Mouse (Mus musculus): Measurements from ENCODE around the gene Bhmt2.

Gene Bhmt2

GRCm38 (mm10) chr13:93674131-93674561 lies at the start of gene Bhmt2, which contains the start of gene Dmgdh:
Gene Bhmt2, minus strand, starts transcription at chr13:93674302.
Gene Dmgdh, plus strand, starts transcription at chr13:93674433.
- no peak for DNase-seq (ENCODE audit: low read depth, low spot score)

DNA sequence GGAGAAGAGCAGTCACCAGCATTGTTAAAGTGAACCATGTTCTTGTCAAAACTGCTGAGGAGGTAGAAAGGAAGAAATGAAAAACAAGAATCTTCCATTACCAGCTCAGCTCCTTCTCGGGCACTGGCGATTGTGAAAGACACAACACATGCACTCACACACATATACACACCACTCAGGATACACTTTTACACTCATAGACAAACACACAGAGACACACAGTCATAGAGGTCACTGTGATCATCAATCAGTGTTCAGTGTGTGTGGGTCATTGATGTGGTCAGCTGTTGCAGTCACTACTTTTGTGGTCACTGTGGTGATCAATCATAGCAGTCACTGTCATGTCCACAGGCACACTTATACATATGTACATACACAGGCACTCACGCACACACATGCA lies 49.4 kb upstream of the Bhmt2 start:
- no peak for DNase-seq (ENCODE audit: low read depth, low spot score)

GRCm38 (mm10) chr13:93721916-93722315 lies 47.8 kb upstream of the Bhmt2 start:
- no peak for DNase-seq (ENCODE audit: low read depth, low spot score)

- DNase-seq (ENCODE audit: low read depth, low spot score): peak; percentile 33
Observed at GRCm38 (mm10) chr13:93718948-93719347, 44.8 kb upstream of the Bhmt2 start.

DNA sequence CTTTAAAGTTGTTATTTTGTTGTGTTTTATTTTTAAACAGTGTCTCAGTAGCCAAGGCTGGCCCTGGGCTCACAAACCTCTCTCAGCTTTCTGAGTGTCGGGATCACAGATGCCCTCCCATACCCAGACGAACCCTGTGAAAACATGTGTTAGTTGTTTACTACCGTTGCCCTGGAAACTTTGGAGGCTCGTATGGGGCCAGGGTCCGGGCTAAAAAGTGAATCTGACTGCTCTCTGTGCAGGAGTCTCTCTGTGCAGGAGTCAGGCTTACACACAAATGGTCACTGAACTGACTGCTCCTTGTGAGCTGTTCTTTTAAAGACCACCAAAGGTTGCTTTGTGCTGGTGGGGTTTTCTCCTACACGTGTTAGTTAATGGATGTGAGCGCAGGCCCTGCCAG lies 43.0 kb upstream of the Bhmt2 start:
- no peak for DNase-seq (ENCODE audit: low read depth, low spot score)

DNA sequence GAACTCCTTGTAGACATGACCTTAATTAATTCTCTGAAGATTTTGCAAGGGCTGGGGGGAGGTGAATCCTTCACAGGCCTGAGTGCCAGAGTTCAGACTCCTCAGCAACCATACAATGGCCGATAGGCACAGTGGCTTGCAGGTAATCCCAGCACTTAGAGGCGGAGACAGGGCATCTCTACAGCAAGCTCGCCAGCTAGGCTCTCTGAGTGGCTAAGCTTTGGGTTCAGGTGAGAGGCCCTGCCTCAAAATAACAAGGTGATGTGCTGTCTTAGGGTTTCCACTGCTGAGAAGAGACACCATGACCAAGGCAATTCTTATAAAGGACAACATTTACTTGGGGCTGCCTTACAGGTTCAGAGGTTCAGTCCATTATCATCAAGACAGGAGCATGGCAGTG lies 39.7 kb upstream of the Bhmt2 start:
- no peak for DNase-seq (ENCODE audit: low read depth, low spot score)

DNA sequence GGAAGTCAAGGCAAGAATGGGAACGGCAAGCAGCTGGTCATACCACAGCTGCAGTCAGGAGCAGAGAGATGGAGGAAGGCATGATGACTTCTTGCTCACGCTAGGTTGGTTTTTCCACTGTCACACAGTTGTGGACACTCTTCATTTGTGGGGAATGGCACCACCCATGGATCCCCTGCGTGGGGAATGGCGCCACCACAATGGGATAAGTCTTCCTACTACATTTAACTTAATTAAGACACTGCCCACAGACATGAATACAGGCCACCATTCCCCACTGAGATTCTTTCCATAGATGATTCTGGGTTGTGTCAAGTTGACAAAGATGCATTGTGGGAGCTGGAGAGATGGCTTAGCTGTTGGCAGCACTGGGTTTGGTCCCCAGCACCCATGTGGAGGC lies 38.3 kb upstream of the Bhmt2 start:
- DNase-seq (ENCODE audit: low read depth, low spot score): no peak

- no peak for DNase-seq (ENCODE audit: low read depth, low spot score)
Observed at GRCm38 (mm10) chr13:93711226-93711625, 37.1 kb upstream of the Bhmt2 start.

DNA sequence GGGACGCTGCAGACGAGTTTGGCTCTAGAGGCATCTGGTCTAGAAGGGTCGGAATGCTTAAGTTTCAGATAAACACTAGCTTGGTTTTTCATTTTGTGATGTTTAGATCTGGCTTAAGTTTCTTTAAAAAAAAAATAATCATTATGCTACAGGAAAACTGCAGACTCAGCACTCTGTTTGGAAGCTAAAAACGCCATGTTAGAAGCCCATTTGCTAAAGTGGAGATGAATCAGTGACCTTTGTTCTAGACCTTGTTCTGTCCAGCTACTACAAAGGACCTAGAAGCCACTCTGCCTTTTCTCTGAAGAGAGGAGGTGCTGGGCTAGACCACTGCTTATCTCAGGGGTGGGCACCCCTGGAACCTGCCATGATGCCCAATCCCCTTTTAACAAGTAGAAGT lies 36.2 kb upstream of the Bhmt2 start:
- no peak for DNase-seq (ENCODE audit: low read depth, low spot score)

- DNase-seq (ENCODE audit: low read depth, low spot score): no peak
Observed at GRCm38 (mm10) chr13:93707271-93707670, 33.2 kb upstream of the Bhmt2 start.

DNA sequence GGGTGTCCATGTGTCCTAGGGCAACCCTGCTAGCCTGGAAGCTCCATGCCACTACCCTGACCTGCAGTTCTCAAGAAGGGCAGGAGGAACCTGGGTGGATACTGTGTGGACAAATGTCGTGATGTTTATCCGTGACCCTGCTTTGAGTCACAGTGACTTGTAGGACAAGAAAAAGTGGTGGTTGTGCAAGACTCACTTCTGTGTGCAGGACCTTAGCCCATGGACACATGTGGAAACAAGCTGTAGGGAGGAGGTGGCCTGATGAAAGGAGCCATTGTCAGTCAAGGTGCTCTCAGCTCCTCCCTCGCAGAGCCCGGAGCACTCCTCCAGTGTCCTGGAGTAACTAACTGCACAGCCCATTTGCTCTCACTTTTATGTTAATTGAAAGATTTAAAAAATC lies 31.6 kb upstream of the Bhmt2 start:
- DNase-seq (ENCODE audit: low read depth, low spot score): no peak

DNA sequence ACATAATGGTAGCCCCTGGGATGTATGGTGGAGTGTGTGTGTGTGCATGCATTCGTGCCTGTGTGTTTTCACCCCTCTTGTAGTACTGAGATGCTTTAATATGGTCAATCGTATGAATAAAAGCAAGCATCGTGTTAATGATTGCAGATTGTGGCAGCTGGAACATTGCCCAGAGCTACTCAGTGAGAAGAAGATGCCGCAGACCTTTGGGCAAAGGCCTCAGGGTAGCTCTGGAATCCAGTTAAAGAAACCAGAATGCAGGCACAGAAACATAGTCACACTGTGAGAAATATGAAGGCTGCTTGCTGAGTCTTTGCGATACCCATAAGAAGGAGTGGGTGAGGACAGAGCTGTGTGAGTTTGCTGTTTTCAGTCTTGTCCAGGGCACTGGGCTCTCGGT lies 24.8 kb upstream of the Bhmt2 start:
- DNase-seq (ENCODE audit: low read depth, low spot score): no peak

DNA sequence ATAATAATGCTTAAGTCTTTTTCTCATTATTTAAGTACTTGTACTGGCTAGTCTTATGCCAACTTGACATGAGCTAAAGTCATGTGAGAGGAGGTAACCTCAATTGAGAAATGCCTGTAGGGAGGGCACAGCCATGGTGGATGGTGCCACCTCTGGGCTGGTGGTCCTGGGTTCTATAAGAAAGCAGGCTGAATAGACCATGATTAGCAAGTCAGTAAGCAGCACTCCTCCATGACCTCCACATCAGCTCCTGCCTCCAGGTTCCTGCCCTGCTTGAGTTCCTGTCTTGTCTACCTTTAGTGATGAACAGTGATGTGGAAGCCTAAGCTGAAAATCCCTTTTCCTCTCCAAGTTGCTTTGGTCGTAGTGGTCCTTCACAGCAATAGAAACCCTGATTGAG lies 16.7 kb upstream of the Bhmt2 start:
- no peak for DNase-seq (ENCODE audit: low read depth, low spot score)

DNA sequence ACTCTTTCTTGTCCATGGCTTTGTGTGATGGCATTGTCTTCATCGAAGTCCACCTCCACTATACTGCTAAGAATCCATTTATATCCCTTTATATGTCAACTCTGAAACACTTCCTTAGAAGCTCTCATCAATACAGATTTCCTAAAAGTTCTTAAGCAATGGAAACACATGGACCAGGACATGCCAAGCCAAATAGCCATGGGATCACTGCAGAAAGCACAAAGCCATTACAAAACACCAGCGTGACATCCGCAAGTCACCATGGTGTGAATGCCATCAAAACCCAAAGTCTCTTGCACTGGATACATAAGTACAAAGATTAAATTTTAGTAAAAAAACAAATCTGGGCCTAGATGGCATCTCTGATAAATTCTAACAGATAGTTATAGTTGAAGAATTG lies 15.5 kb upstream of the Bhmt2 start:
- no peak for DNase-seq (ENCODE audit: low read depth, low spot score)

DNA sequence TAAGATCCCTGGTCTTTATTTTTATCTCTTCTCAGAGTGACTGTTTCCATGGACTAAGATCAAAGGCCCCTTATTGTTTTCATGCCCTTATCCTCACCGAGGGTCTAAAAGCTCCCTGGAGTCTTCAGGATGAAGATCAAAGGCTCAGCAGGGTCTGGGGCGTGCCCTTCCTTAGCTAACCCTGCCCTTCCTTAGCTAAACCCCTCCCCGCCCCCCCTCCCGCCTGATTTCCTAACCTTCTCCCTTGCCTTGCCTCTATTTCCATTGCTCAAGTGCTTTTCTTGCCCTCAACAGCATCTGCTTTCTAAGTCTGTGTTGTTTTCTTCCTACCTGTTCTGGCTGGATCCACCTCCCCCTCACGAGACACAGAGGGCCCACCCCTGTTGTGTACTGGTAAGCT lies 13.2 kb upstream of the Bhmt2 start:
- no peak for DNase-seq (ENCODE audit: low read depth, low spot score)

DNA sequence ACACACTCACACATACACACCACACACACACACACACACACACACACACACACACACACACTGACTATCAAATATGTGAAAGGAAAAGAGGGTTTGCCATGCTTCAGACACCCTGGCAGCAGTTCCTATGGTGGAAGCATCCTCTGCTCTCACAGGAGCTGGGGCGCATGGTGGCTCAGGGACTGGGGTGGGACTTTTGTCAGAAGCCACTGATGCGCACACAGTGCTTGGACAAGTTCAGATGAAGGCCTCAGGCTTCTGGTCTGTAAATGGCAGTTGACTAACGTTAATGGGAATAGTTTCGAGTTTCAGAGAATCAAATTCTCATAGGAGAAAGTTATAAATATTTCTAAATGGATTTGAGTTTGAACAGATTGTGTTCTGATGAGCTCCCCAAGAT lies 11.1 kb upstream of the Bhmt2 start:
- DNase-seq (ENCODE audit: low read depth, low spot score): no peak

DNA sequence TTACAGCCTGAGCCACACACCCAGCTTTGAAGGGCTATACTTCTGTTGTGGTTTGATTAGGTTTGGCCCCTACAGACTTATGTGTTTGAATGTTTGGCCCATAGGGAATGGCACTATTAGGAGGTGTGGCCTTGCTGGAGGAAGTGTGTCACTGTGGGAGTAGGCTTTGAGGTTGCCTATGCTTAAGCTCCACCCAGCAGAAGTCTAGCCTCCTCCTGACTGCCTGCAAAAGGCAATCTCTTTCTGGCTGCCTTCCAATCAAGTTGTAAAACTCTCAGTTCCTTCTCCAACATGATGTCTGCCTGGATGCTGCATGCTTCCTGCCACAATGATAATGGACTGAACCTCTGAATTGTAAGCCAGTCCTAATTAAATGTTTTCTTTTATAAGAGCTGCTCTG lies 9.2 kb upstream of the Bhmt2 start:
- DNase-seq (ENCODE audit: low read depth, low spot score): no peak

DNA sequence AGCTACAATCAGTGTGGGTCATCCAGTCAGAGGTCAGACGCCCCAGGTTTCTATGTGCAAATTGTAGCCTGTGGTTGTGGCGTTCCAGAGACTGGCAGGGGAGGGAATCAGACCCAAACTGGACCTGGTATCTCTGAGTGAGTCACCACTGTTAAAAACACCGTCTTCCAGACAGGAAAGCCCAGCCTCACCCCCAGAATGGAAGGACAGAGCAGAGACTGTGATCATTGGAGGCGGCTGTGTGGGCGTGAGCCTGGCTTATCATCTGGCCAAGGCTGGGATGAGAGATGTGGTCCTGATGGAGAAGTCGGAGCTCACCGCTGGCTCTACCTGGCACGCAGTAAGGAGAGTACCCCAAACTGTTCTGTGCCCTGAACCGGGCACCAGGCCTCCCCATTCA lies 2.8 kb upstream of the Bhmt2 start:
- no peak for DNase-seq (ENCODE audit: low read depth, low spot score)

DNA sequence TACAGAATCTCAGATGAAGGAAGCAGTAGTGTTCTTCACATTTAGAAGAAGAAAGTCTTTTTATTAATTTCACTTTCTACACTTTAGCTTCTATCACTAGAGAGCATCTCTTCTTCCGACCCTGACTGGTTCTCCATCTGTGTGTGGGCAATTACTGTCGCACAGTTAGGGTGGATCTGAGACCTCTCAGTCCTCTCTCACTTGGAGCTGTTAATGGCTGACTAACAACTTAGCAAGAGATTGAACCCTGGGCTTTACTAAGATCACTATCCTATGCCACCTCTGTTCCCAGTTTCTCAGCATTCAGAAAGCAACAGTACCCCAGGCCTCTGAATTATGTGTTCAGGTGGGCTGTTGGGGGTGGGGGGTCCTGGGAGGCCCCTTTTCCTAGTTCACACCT lies 806 bp downstream of the Bhmt2 start:
- DNase-seq (ENCODE audit: low read depth, low spot score): no peak

GRCm38 (mm10) chr13:93672371-93672770 lies 1.7 kb downstream of the Bhmt2 start:
- DNase-seq (ENCODE audit: low read depth, low spot score): no peak

- DNase-seq (ENCODE audit: low read depth, low spot score): no peak
Observed at GRCm38 (mm10) chr13:93667586-93667985, 6.5 kb downstream of the Bhmt2 start.

DNA sequence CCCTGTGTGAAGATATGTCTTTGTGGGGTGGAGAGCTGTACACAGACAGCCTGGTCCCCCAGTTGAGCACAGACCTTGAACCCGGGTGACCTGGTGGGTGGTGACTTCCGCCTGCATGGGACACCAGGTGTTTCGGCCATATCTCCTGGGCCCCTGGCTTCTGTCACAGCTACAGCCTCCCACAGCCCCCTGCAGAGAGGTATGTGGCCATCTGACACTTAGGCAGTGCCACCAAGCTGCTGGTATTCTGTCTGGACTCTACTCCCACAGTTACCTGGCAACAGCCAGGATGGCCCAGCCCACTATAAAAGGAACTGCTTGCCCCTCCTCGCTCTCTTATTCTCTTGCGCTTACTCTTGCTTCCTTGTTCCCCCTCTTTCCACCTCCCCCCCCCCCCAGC lies 16.2 kb downstream of the Bhmt2 start:
- DNase-seq (ENCODE audit: low read depth, low spot score): no peak

DNA sequence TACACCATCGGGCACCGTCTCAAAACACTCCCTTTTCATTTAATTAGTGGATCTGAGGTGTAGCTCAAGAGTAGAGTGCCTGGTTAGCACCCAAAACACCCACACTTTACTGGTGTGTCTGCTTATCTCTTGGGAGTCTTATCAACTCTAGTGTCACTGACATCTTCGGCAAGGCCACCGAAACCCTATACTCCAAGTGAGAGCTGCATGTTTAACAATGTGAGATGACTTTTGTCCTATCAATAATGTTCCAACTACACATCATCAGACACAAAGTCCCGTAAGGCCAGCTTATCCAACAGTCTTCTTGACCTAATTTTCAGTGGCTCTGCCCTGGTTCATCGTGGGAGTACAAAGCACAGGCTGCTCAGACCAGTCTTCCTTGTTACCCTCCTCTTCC lies 20.7 kb downstream of the Bhmt2 start:
- no peak for DNase-seq (ENCODE audit: low read depth, low spot score)

- DNase-seq (ENCODE audit: low read depth, low spot score): no peak
Observed at GRCm38 (mm10) chr13:93648387-93649130, 25.5 kb downstream of the Bhmt2 start.
